Mouse (Mus musculus) heart, adult 2 months (tissue): ENCODE measurements at regions not wholly inside any gene's neighbourhood (a gene's known extent, or its start where the extent isn't known, plus 50 kb on each side); places are given as distances from the start of the nearest gene placed in this dataset.

Experiments used
- DNase-seq, 2 experiments: peaks; one replicate each; pipeline ENCODE4 v3.0.0; 2021
- H3K27ac ChIP-seq: fragments of 200-600 bp; 2 replicates; pipeline ENCODE4 v1.8.1; 2022
- H3K27me3 ChIP-seq: fragments of 200-500 bp; 2 replicates; pipeline ENCODE4 v1.6.1; 2012; ENCODE audit warnings: mild to moderate bottlenecking, low read length, inconsistent platforms, mixed read lengths; ENCODE audit not compliant: control insufficient read depth, insufficient read depth
- H3K36me3 ChIP-seq: fragments of 200-500 bp; 2 replicates; pipeline ENCODE4 v1.6.1; 2012; ENCODE audit warnings: low read length, inconsistent platforms; ENCODE audit not compliant: control insufficient read depth, insufficient read depth
- H3K4me1 ChIP-seq: fragments of 200-500 bp; 2 replicates; pipeline ENCODE4 v1.6.1; 2011; ENCODE audit warnings: low read length; ENCODE audit not compliant: control insufficient read depth, insufficient read depth
- H3K4me3 ChIP-seq: fragments of 200-600 bp; 2 replicates; pipeline ENCODE4 v1.8.1; 2022
- H3K79me2 ChIP-seq: fragments of 200-500 bp; replicated peaks from 2 replicates; pipeline ENCODE4 v1.6.1; 2012; ENCODE audit warnings: mild to moderate bottlenecking, inconsistent platforms, low read length, moderate library complexity, mixed read lengths; ENCODE audit not compliant: control insufficient read depth, insufficient read depth
- H3K9ac ChIP-seq: fragments of 200-500 bp; 2 replicates; pipeline ENCODE4 v1.6.1; 2012; ENCODE audit warnings: low read depth, mild to moderate bottlenecking, control low read depth, inconsistent platforms, low read length, mixed read lengths
- CTCF ChIP-seq: fragments of 200-600 bp; IDR thresholded peaks from 2 replicates; pipeline ENCODE4 v1.8.1; 2022; ENCODE audit warnings: antibody characterized with exemption, mild to moderate bottlenecking, moderate library complexity
- EP300 ChIP-seq: fragments of 200-500 bp; IDR thresholded peaks from 2 replicates; pipeline ENCODE4 v1.6.1; 2011; ENCODE audit warnings: low read depth, low read length, control low read depth; ENCODE audit not compliant: insufficient read depth
- POLR2A ChIP-seq: fragments of 200-500 bp; IDR thresholded peaks from 2 replicates; pipeline ENCODE4 v1.6.1; 2011; ENCODE audit warnings: mild to moderate bottlenecking, low read depth, low read length, control low read depth; ENCODE audit not compliant: insufficient read depth
- WGBS: fragments of 180-500 bp; shearing (Covaris S2); methylation state at CpG from one replicate; pipeline ENCODE4 v1.1.7; 2018; 5-methylcytosine and 5-hydroxymethylcytosine counted together
- intact Hi-C: fragments of 180-260 bp; cut with DNase I; formaldehyde crosslinking; loops from one replicate; pipeline ENCODE4 v1.15.1; 2025

DNA sequence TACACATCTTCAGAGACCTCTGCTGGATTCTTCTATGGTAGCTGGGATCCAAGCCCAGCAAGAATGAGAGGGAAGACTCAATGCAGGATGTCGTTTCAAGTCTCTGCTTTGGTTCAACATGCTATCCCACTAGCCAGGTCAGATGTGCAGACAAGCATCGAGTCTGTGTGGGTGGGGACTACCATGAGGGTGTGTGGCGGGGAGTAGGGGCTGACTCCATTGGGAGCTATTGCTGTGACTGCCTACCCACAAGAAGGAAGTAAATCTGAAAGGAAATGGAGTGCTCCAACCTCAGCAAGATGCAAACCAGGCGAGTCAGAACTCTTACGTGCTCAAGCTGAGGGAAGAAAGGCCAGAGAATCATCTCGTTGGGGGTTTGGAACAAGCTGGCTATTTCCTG lies 94.4 kb downstream of the Smim20 start:
- DNase-seq: peak in 1 of 2 experiments; percentile 34

DNA sequence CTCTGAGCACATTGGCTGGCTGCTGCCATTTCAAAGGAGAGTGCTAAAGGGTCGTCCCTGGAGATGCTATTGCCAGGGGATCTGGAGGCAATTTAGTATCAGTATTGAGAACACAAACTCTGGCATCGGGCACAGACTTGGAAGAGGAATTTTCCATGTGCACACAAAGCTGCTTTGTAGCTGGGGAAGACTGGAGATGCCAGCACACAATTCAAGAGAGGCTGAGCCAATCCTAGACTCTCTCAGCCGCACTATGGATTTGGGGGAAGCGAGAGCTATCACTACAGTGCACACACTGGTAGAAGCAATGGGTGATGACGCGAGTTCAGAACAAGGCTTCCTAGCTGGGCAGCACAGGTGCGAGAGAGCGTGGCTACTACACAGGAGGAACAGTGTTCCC lies 97.0 kb downstream of the Smim20 start:
- no peak overlapping the region for H3K9ac ChIP-seq
- TF ChIP-seq CTCF (no peak), POLR2A (no peak), EP300 (no peak)
- no peaks in the 10 kb centered on the region for H3K79me2 ChIP-seq
- H3K27me3 ChIP-seq: no peaks in the 10 kb centered on the region; the same call in 1 of the 2 replicates
- H3K4me3 ChIP-seq: no peak overlapping the region
- H3K36me3 ChIP-seq: no peaks in the 10 kb centered on the region
- DNase-seq: no peak
- intact Hi-C loops: no loop called here
- H3K27ac ChIP-seq: no peak overlapping the region
- no peaks in the 10 kb centered on the region for H3K4me1 ChIP-seq
- WGBS: 82% methylated on average over 8 of the region's 8 CpGs

More for the DNA sequence above, 94.4 kb downstream of the Smim20 start:
- Histone ChIP-seq H3K4me1 (no peaks in the 10 kb centered on the region), H3K27me3 (no peaks in the 10 kb centered on the region; the same call in 1 of the 2 replicates), H3K9ac (no peak overlapping the region), H3K79me2 (no peaks in the 10 kb centered on the region), H3K4me3 (no peak overlapping the region), H3K27ac (no peak overlapping the region), H3K36me3 (no peaks in the 10 kb centered on the region)
- no peak for TF ChIP-seq CTCF
- intact Hi-C loops: no loop called here
- WGBS: 62% methylated on average over 6 of the region's 6 CpGs

DNA sequence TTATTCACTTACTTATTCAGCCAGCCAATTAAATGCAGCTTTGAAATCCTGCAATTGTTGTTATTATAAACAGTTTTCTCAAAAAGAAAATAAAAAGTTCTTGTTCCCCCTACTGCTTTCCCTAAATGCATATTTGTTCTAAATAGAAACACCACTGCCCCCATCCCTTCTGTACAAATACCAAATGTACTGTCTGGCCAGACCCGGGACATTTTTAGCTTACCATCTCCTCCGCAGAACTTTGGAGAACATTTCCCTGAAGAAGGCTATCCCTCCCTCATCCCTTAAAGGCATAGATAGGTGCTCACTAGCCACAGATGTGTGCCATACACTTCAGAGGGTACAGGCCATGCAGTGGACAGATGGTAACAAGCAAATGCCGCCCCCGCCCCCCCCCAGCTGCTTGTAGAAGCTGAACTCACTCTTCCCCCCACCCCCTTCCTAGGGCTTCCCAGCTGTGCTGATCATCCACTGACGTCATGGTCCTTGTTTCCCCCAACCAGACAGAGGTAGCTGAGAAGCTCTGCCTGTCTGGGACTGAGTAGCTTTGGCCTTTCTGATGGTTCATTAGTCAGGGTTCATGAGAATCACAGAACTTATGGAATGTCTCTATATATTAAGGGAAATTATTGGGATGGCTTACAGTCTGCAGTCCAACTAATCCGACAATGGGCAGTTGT lies 98.9 kb upstream of the Rbpj start:
- 66% methylated on average over 6 of the region's 6 CpGs for WGBS
- DNase-seq: no peak
- no peaks in the 10 kb centered on the region for H3K27me3 ChIP-seq
- H3K27ac ChIP-seq: no peak overlapping the region
- no peaks in the 10 kb centered on the region for H3K36me3 ChIP-seq
- intact Hi-C loops: no loop called here
- H3K9ac ChIP-seq: no peak overlapping the region
- H3K4me3 ChIP-seq: no peak overlapping the region
- no peaks in the 10 kb centered on the region for H3K4me1 ChIP-seq
- no peaks in the 10 kb centered on the region for H3K79me2 ChIP-seq
- no peak for TF ChIP-seq POLR2A
- TF ChIP-seq CTCF: no peak
- TF ChIP-seq EP300: no peak

- Histone ChIP-seq H3K36me3 (no peaks in the 10 kb centered on the region), H3K9ac (no peak overlapping the region), H3K79me2 (no peaks in the 10 kb centered on the region), H3K4me3 (no peak overlapping the region), H3K27me3 (no peaks in the 10 kb centered on the region), H3K4me1 (peaks cover 1% of the 10 kb centered on the region; the same call in 1 of the 2 replicates), H3K27ac (no peak overlapping the region)
- intact Hi-C loops: no loop called here
- no peak for DNase-seq
- no peak for TF ChIP-seq EP300
- TF ChIP-seq POLR2A: no peak
- TF ChIP-seq CTCF: no peak
- WGBS: 76% methylated on average over 7 of the region's 7 CpGs
Measured at GRCm38 (mm10) chr5:53370272-53370671, 95.7 kb upstream of the Rbpj start.

- H3K27ac ChIP-seq: no peak overlapping the region
Measured at GRCm38 (mm10) chr5:53371638-53372037, 94.3 kb upstream of the Rbpj start.

DNA sequence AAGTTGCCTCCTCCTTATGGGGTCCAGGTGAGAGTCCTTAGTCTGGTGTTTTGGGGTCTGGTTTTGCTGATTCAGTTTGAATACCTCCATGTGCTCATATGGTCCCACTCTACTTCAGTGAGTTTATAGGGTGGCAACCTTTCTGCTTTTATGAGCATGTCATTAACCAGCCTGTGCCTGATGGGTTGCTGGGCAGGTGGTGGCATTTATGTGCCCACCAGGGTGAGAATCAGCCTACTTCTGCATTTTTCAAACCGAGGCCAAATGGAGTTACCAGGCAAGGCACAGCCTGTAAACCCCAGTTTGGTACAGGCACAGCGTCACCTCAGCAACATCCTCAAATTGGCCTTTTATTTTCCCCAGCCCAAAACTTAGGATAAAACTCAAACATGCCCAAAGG lies 92.6 kb upstream of the Rbpj start:
- intact Hi-C loops: no loop called here
- peaks cover 1% of the 10 kb centered on the region; the same call in 1 of the 2 replicates for H3K4me1 ChIP-seq
- H3K27ac ChIP-seq: no peak overlapping the region
- WGBS: 76% methylated on average over 2 of the region's 2 CpGs
- H3K27me3 ChIP-seq: no peaks in the 10 kb centered on the region
- H3K36me3 ChIP-seq: no peaks in the 10 kb centered on the region
- no peaks in the 10 kb centered on the region for H3K79me2 ChIP-seq
- H3K9ac ChIP-seq: no peak overlapping the region
- H3K4me3 ChIP-seq: no peak overlapping the region
- DNase-seq: no peak
- no peak for TF ChIP-seq EP300
- no peak for TF ChIP-seq POLR2A
- TF ChIP-seq CTCF: no peak

More at GRCm38 (mm10) chr5:53371638-53372037, 94.3 kb upstream of the Rbpj start:
- H3K27me3 ChIP-seq: no peaks in the 10 kb centered on the region
- peaks cover 1% of the 10 kb centered on the region; the same call in 1 of the 2 replicates for H3K4me1 ChIP-seq
- no peaks in the 10 kb centered on the region for H3K79me2 ChIP-seq
- intact Hi-C loops: no loop called here
- H3K36me3 ChIP-seq: no peaks in the 10 kb centered on the region
- WGBS: 53% methylated on average over 3 of the region's 3 CpGs
- DNase-seq: peak; percentile 54 to 62
- H3K9ac ChIP-seq: no peak overlapping the region
- TF ChIP-seq EP300 (no peak), POLR2A (no peak), CTCF (no peak)
- H3K4me3 ChIP-seq: no peak overlapping the region

GRCm38 (mm10) chr5:53376856-53377255 lies 89.1 kb upstream of the Rbpj start:
- DNase-seq: peak; percentile 40 to 56
- Histone ChIP-seq H3K36me3 (no peaks in the 10 kb centered on the region), H3K27ac (peak overlapping the region; percentile 67), H3K79me2 (no peaks in the 10 kb centered on the region), H3K4me1 (peaks cover 5% of the 10 kb centered on the region), H3K9ac (no peak overlapping the region), H3K27me3 (no peaks in the 10 kb centered on the region), H3K4me3 (no peak overlapping the region)
- TF ChIP-seq EP300: no peak
- no peak for TF ChIP-seq CTCF
- no peak for TF ChIP-seq POLR2A
- WGBS: 58% methylated on average over 7 of the region's 7 CpGs
- intact Hi-C loops: no loop called here
